In genomic region chr4:129459726-129460125, GRCm38 (mm10) we compare ENCODE assay signal across 32 mouse cellular contexts. TPM values are rescaled to one million over a fixed set of nuclear protein-coding genes. Genes with fewer than 3 reads are reported as not detected.
DNase-seq lines count a peak whose midpoint lies in the region; ATAC-seq and TF ChIP-seq lines count a peak whose summit lies in the region.
"Had no signal": no experiment of that assay in that cellular context is flagged by ENCODE, and none has a peak within 500 bp of the region (broad histone marks: within the 10 kb centered on the region; RNA-seq: fewer than 3 reads in every experiment).

No protein-coding gene starts in this region.

- H3K9me3 ChIP-seq in midbrain, embryonic 11.5 days (ENCODE audit: control insufficient read depth, low read length): no peaks in the 10 kb centered on the region
- H3K9me3 ChIP-seq in midbrain, embryonic 14.5 days (ENCODE audit: control insufficient read depth, low read length): no peaks in the 10 kb centered on the region
- no peaks in the 10 kb centered on the region for H3K9me3 ChIP-seq in ES-Bruce4 (replicated peaks; ENCODE audit: control insufficient read depth, insufficient read depth, low read length, poor library complexity, severe bottlenecking)
- H3K9me3 ChIP-seq: forebrain, embryonic 10.5 days; forebrain, embryonic 13.5 days; G1E; heart, embryonic 10.5 days; heart, embryonic 13.5 days had no signal

- TF ChIP-seq EP300 in ES-Bruce4 (IDR thresholded peaks at IDR 0.05; ENCODE audit: insufficient read depth, low read depth, low read length): no peak

- no peak overlapping the region for H3K4me3 ChIP-seq in midbrain, embryonic 11.5 days (ENCODE audit: low read depth, low read length)
- no peak overlapping the region for H3K4me3 ChIP-seq in midbrain, embryonic 14.5 days (replicated peaks; ENCODE audit: low read depth, low read length)
- H3K4me3 ChIP-seq in ES-Bruce4 (ENCODE audit: low read depth, low read length): no peak overlapping the region
- H3K4me3 ChIP-seq: forebrain, embryonic 10.5 days; forebrain, embryonic 13.5 days; heart, adult 2 months; heart, embryonic 10.5 days; heart, embryonic 13.5 days had no signal

- no peak overlapping the region for H3K4me2 ChIP-seq in midbrain, embryonic 11.5 days
- H3K4me2 ChIP-seq in midbrain, embryonic 14.5 days (ENCODE audit: low read length): no peak overlapping the region
- H3K4me2 ChIP-seq: forebrain, embryonic 13.5 days; heart, embryonic 13.5 days; hindbrain, embryonic 14.5 days had no signal

- H3K27ac ChIP-seq in midbrain, embryonic 11.5 days (ENCODE audit: low read depth, low read length): no peak overlapping the region
- no peak overlapping the region for H3K27ac ChIP-seq in midbrain, embryonic 14.5 days (replicated peaks; ENCODE audit: low read depth, low read length)
- peak overlapping the region; percentile 60 for H3K27ac ChIP-seq in ES-Bruce4 (ENCODE audit: insufficient read depth, low read length)
- H3K27ac ChIP-seq: forebrain, embryonic 10.5 days; forebrain, embryonic 13.5 days; heart, adult 2 months; heart, embryonic 10.5 days; heart, embryonic 13.5 days; hindbrain, embryonic 14.5 days; hindbrain, postnatal 0 days had no signal

- H3K36me3 ChIP-seq in midbrain, embryonic 11.5 days (ENCODE audit: control insufficient read depth, insufficient read depth, low read length): no peaks in the 10 kb centered on the region
- peaks cover 7% of the 10 kb centered on the region; the same call in 1 of the 2 replicates for H3K36me3 ChIP-seq in midbrain, embryonic 14.5 days (ENCODE audit: control insufficient read depth, insufficient read depth, low read length)
- no peaks in the 10 kb centered on the region for H3K36me3 ChIP-seq in ES-Bruce4 (ENCODE audit: control insufficient read depth, insufficient read depth, low read length, poor library complexity, severe bottlenecking)

- WGBS in midbrain, embryonic 11.5 days: 89% methylated on average over 3 of the region's 3 CpGs
- 94% methylated on average over 3 of the region's 3 CpGs for WGBS in midbrain, embryonic 14.5 days

- ATAC-seq in midbrain, embryonic 11.5 days (ENCODE audit: low FRiP score): no peak
- ATAC-seq in midbrain, embryonic 14.5 days (ENCODE audit: low FRiP score, low TSS enrichment): no peak
- ATAC-seq: forebrain, embryonic 13.5 days; forebrain, embryonic 16.5 days; hindbrain, postnatal 0 days; Patski had no signal

- peak; percentile 64 for DNase-seq in kidney, adult 9 months
- DNase-seq in kidney, postnatal 10 days: no peak
- DNase-seq in midbrain, embryonic 11.5 days (ENCODE audit: low spot score, missing footprints): peak; percentile 45
- no peak for DNase-seq in midbrain, embryonic 14.5 days
- no peak for DNase-seq in adrenal gland, postnatal 14 days
- DNase-seq: adrenal gland, postnatal 10 days; cerebellum, adult 11 months; cerebellum, adult 8-10 months; cerebellum, postnatal 10 days; gastrocnemius, postnatal 10 days; gastrocnemius, postnatal 36 days; heart, adult 2 months; heart, postnatal 14 days; heart, postnatal 4 days had no signal

- TF ChIP-seq CTCF in ES-Bruce4 (IDR thresholded peaks at IDR 0.05; ENCODE audit: low read depth, low read length): no peak

- H3K9ac ChIP-seq in midbrain, embryonic 11.5 days (ENCODE audit: low read length): no peak overlapping the region
- no peak overlapping the region for H3K9ac ChIP-seq in midbrain, embryonic 14.5 days (replicated peaks; ENCODE audit: low read length)
- no peak overlapping the region for H3K9ac ChIP-seq in ES-Bruce4 (ENCODE audit: low read depth, poor library complexity, severe bottlenecking)
- H3K9ac ChIP-seq: forebrain, embryonic 13.5 days; heart, embryonic 13.5 days; hindbrain, embryonic 14.5 days had no signal

- H3K4me1 ChIP-seq in midbrain, embryonic 11.5 days (ENCODE audit: control insufficient read depth, insufficient read depth, low read length): peaks cover 13% of the 10 kb centered on the region
- peaks cover 7% of the 10 kb centered on the region for H3K4me1 ChIP-seq in midbrain, embryonic 14.5 days (ENCODE audit: control insufficient read depth, insufficient read depth, low read length)
- H3K4me1 ChIP-seq in ES-Bruce4 (ENCODE audit: control insufficient read depth, insufficient read depth, low read length): no peaks in the 10 kb centered on the region

- TF ChIP-seq POLR2A in ES-Bruce4 (IDR thresholded peaks at IDR 0.05; ENCODE audit: insufficient read depth, low read length): no peak

- H3K27me3 ChIP-seq in midbrain, embryonic 11.5 days (ENCODE audit: control insufficient read depth, insufficient read depth, low read length): no peaks in the 10 kb centered on the region
- H3K27me3 ChIP-seq in midbrain, embryonic 14.5 days (ENCODE audit: control insufficient read depth, insufficient read depth, low read length): no peaks in the 10 kb centered on the region
- H3K27me3 ChIP-seq in ES-Bruce4 (ENCODE audit: control insufficient read depth, insufficient read depth, low read length, poor library complexity, severe bottlenecking): no peaks in the 10 kb centered on the region
- H3K27me3 ChIP-seq: forebrain, embryonic 13.5 days; Patski had no signal

RNA-seq across cellular contexts. Expression of gene Bsdc1, which starts 1.7 kb away (rescaled TPM):
- 23.3 and 23.7 TPM in 2 replicates for polyA plus RNA-seq in midbrain, embryonic 11.5 days (2014; fragmentation: Nextera tagmentation; extraction: Ambion mirVana)
- polyA plus RNA-seq in midbrain, embryonic 14.5 days (2014; fragmentation: Nextera tagmentation; extraction: Ambion mirVana): 31.4 and 35.7 TPM in 2 replicates
- 31.6 and 36.4 TPM in 2 replicates for polyA plus RNA-seq in ES-Bruce4 (2011; ENCODE audit: insufficient read depth, insufficient read length, low read depth, missing spikeins)
- total RNA-seq in adrenal gland, postnatal 14 days (2021): 52.3 and 55.7 TPM in 2 replicates

RNA-seq across cellular contexts. Expression of gene Zbtb8b, which starts 19.1 kb away (rescaled TPM):
- 2.0 and 2.4 TPM in 2 replicates for polyA plus RNA-seq in midbrain, embryonic 11.5 days (2014; fragmentation: Nextera tagmentation; extraction: Ambion mirVana)
- 15.9 and 17.6 TPM in 2 replicates for polyA plus RNA-seq in midbrain, embryonic 14.5 days (2014; fragmentation: Nextera tagmentation; extraction: Ambion mirVana)
- polyA plus RNA-seq in ES-Bruce4 (2011; ENCODE audit: insufficient read depth, insufficient read length, low read depth, missing spikeins): 4.2 and 4.8 TPM in 2 replicates
- 0.15 and 0.30 TPM in 2 replicates for total RNA-seq in adrenal gland, postnatal 14 days (2021)
- total RNA-seq: gastrocnemius, adult 18-20 months; gastrocnemius, postnatal 10 days; gastrocnemius, postnatal 36 days; granulocyte monocyte progenitor cell, adult 5-6 weeks had no signal
- polyA plus RNA-seq: G1E had no signal

RNA-seq across cellular contexts. Expression of gene Tssk3, which starts 31.1 kb away (rescaled TPM):
- not detected in 2 replicates for polyA plus RNA-seq in midbrain, embryonic 11.5 days (2014; fragmentation: Nextera tagmentation; extraction: Ambion mirVana)
- 0.38 and 0.74 TPM in 2 replicates for polyA plus RNA-seq in midbrain, embryonic 14.5 days (2014; fragmentation: Nextera tagmentation; extraction: Ambion mirVana)
- not detected in 2 replicates for polyA plus RNA-seq in ES-Bruce4 (2011; ENCODE audit: insufficient read depth, insufficient read length, low read depth, missing spikeins)
- not detected in 2 replicates for total RNA-seq in adrenal gland, postnatal 14 days (2021)
- total RNA-seq: adrenal gland, adult 18-20 months; adrenal gland, postnatal 10 days; adrenal gland, postnatal 4 days; gastrocnemius, adult 18-20 months; gastrocnemius, postnatal 10 days; gastrocnemius, postnatal 36 days; granulocyte monocyte progenitor cell, adult 5-6 weeks; heart, adult 2 months; heart, postnatal 14 days; heart, postnatal 4 days; hindbrain, postnatal 0 days had no signal
- polyA plus RNA-seq: embryonic facial prominence, embryonic 11.5 days; embryonic facial prominence, embryonic 14.5 days; forebrain, embryonic 10.5 days; forebrain, embryonic 13.5 days; G1E; heart, embryonic 10.5 days; heart, embryonic 13.5 days; heart, embryonic 16.5 days; hindbrain, embryonic 11.5 days; Patski had no signal

RNA-seq across cellular contexts. Expression of gene Fam229a, which starts 31.3 kb away (rescaled TPM):
- polyA plus RNA-seq in midbrain, embryonic 11.5 days (2014; fragmentation: Nextera tagmentation; extraction: Ambion mirVana): not detected in 2 replicates
- 0.69 TPM in 1 of 2 replicates, not detected in the other for polyA plus RNA-seq in midbrain, embryonic 14.5 days (2014; fragmentation: Nextera tagmentation; extraction: Ambion mirVana)
- polyA plus RNA-seq in ES-Bruce4 (2011; ENCODE audit: insufficient read depth, insufficient read length, low read depth, missing spikeins): not detected in 2 replicates
- not detected in 2 replicates for total RNA-seq in adrenal gland, postnatal 14 days (2021)
- total RNA-seq: adrenal gland, adult 18-20 months; adrenal gland, postnatal 10 days; adrenal gland, postnatal 4 days; G1E; gastrocnemius, adult 18-20 months; gastrocnemius, postnatal 10 days; gastrocnemius, postnatal 36 days; granulocyte monocyte progenitor cell, adult 5-6 weeks; heart, postnatal 14 days; heart, postnatal 4 days had no signal
- polyA plus RNA-seq: embryonic facial prominence, embryonic 11.5 days; embryonic facial prominence, embryonic 14.5 days; forebrain, embryonic 10.5 days; forebrain, embryonic 13.5 days; G1E; heart, adult 2 months; heart, embryonic 10.5 days; heart, embryonic 13.5 days; heart, embryonic 16.5 days; hindbrain, embryonic 11.5 days; Patski had no signal

RNA-seq across cellular contexts. Expression of gene Marcksl1, which starts 53.7 kb away (rescaled TPM):
- polyA plus RNA-seq in midbrain, embryonic 11.5 days (2014; fragmentation: Nextera tagmentation; extraction: Ambion mirVana): 1,816 and 1,974 TPM in 2 replicates
- 1,591 and 1,713 TPM in 2 replicates for polyA plus RNA-seq in midbrain, embryonic 14.5 days (2014; fragmentation: Nextera tagmentation; extraction: Ambion mirVana)
- 379 and 434 TPM in 2 replicates for polyA plus RNA-seq in ES-Bruce4 (2011; ENCODE audit: insufficient read depth, insufficient read length, low read depth, missing spikeins)
- 78.9 and 81.4 TPM in 2 replicates for total RNA-seq in adrenal gland, postnatal 14 days (2021)

Comparison
In these comparisons a context has a peak if more than half of its experiments do, and no peak if none do; other contexts are left out.
1. DNase-seq: peak in kidney, adult 9 months (single experiment) and midbrain, embryonic 11.5 days (single experiment); none in kidney, postnatal 10 days (single experiment), midbrain, embryonic 14.5 days (single experiment) and adrenal gland, postnatal 14 days (single experiment).